Mouse (Mus musculus) megakaryocyte progenitor cell, adult 5-6 weeks (primary cell): ENCODE data around the gene Gm10037. TPM values are rescaled to one million over a fixed set of nuclear protein-coding genes. Genes with fewer than 3 reads are reported as not detected.
"Not testable (repeated sequence)": the region's sequence is repeated elsewhere in the genome, so short reads cannot be mapped to it uniquely, and the experiment has no call there.

Experiments
- ATAC-seq: replicated peaks from 2 replicates; pipeline ENCODE4 v1.8.0; 2016; ENCODE audit warnings: mild to moderate bottlenecking, moderate TSS enrichment, inconsistent platforms; ENCODE audit not compliant: poor library complexity
- total RNA-seq, 2 experiments: library from RNA; stranded (forward) in 1 of 2; stranded (reverse) in 1 of 2; fragments of 157-497, 149-512 nt in 1 of 2; fragments of 200-1000 nt in 1 of 2; gene quantifications; 2 replicates each; pipeline versions ENCODE4 v1.2.3 to v1.2.4; 2015 to 2017

Gm10037 gene
- total RNA-seq (2015), result 2.8 TPM in 1 of 2 replicates, not detected in the other
- total RNA-seq (2017), result 4.9 TPM in 1 of 2 replicates, not detected in the other

- peak; percentile 88 for ATAC-seq
These were observed at the start of gene Gm10037 for GRCm38 (mm10) chr13:67830911-67831336. Gene Gm10037, plus strand, starts transcription at chr13:67831106.

DNA sequence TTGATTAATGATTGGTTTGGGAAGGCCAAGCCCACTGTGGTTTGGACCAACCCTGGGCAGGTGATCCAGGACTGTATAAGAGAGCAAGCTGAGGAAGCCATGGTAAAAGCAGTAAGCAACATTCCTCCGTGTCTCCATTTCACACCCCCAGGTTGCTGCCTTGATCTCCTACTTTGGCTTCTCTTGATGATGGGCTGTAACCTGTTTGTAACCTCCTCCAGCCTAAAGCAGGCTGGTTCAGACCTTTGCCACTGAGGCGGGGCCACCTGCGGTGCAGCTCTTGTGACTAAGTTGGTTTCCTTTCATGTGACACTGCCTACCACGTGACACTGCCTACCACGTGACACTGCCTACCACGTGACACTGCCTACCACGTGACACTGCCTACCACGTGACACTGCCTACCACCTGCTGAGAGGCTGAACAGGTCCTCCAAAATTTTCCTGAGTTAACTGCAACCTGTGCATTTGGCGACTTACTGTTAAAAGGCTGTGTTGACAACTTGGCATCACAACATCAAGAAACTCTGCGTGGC is 38.9 kb upstream of the Gm10037 start:
- ATAC-seq, result no peak

DNA sequence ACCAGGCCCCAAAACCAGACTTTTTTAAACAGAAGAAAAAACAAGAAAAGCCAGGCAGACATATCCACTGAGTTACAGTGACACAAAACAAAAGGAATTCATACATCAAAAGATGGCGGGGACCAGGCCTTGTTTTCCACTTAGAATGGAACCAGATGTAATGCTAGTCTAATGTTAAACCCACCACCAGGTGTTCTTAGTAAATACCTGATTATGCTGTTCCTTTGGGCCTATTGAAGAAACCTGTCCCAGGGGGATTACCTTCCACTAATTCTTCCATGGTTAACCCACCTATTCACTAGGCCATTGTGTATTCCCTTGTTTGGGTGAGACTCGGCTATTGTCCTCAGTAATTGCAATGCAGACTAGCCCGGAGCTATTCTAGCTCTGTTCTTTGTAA is 32.3 kb upstream of the Gm10037 start:
- ATAC-seq, result no peak

- ATAC-seq, result not testable (repeated sequence)
These were observed 31.8 kb upstream of the Gm10037 start for GRCm38 (mm10) chr13:67799151-67799550.

DNA sequence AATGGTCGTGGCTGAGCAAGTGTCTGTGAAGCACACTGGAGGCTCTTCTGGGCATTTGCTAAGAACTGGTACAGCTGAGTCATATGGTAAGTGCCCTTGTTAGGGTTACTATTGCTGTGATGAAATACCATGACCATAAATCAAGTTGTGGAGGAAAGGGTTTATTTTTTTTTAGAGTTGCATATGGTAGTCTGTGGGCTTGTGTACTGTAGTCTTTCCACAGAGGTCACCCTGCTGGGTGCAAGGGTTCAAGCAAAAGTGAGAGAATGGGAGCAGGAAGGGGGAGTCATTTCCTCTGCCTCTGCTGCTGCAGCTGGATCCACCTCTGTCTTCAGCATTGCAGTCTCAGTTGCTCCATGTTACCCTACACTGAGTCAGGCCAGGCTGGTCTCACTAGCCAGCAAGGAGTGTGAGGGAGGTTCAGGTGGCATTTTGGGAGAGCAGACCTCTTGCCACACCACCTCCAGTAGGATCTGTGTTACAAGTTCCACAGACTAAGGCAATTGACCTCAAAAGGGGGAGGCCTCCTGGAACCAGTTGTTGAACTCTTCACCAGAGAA is 19.2 kb upstream of the Gm10037 start:
- ATAC-seq, result no peak

- ATAC-seq, result no peak
These were observed 17.8 kb upstream of the Gm10037 start for GRCm38 (mm10) chr13:67812961-67813709.

GRCm38 (mm10) chr13:67813710-67814660 is 16.9 kb upstream of the Gm10037 start, which contains the start of gene Zfp273:
Gene Zfp273, plus strand, starts transcription at chr13:67813740.
- ATAC-seq, result peak; percentile 92

DNA sequence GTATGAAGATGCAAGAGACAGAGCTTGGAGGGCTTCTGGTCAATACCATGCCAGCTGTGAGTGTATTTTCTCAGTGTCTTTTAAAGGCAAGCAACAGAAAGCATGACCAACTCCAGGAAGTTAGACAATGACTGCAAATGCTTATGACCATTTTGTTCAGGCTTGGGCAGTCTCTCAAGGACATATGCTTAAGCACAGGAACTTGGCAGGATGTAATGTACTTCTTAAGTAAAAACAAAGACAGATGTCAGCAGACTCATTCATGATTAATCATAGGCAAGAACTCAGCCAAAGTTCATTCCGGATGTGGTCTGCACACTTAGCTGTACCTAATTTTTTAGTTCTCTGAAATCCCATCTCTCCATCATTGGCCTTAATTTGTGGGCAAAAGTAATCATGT is 12.3 kb upstream of the Gm10037 start:
- ATAC-seq, result no peak

GRCm38 (mm10) chr13:67833137-67833536 is 2.2 kb downstream of the Gm10037 start:
- ATAC-seq, result 0 out of 2 replicates have a peak, but pooled peaks have one; percentile 38

DNA sequence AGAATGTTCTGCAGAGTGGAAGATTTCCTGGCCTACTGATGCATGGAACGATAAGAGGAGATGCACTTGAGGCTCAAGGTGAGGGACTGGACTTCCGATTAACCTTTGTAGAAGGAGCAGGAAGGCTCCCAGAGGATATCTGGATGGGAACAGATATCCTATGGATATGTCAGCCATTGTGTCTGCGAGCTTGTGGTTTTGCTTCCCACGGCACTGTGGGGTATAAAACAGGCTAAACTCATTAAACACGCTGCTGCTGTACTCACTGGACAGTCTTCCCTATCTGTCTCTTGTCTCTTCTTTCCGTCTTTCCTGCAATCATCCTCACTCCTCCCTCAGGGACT is 12.8 kb downstream of the Gm10037 start:
- ATAC-seq, result no peak

GRCm38 (mm10) chr13:67844119-67844852 is 13.4 kb downstream of the Gm10037 start:
- ATAC-seq, result peak; percentile 99

- no peak for ATAC-seq
These were observed 13.9 kb downstream of the Gm10037 start for GRCm38 (mm10) chr13:67844853-67845194.

DNA sequence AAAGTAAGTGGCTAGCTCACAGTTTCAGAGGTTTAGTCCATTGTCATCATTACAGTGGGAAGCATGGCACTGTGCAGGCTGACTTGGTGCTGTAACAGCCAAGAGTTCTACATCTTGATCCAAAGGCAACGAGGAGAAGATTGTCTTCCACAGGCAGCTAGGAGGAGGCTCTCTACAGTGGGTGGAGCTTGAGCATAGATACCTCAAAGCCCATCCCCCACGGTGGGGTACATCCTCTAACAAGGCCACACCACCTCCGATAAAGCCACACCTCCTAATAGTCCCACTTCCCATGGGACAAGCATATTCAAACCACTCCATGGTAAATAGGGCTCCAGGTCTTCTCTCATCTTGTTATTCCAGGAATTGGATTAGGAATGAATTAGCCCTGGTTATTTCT is 19.5 kb downstream of the Gm10037 start:
- ATAC-seq, result no peak

DNA sequence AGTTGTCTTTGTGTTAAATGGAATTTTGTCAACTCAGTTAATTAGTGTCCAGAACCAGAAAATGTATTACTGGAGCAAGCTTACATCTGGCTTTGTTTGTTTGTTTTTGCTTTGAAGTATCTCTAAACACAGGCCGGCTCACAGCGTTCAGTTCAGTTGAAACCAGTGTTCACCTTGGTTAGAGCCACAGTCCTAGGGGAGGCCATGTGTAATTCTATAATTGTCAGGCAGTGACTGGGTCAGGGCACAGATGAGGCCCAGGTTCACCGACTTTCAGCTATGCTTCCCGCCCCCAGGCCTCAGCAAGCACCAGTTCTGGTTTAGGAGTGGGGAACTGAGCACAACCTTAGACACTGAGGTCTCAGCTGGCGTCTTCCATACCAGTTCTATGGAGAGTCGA is 22.2 kb downstream of the Gm10037 start:
- ATAC-seq, result no peak

GRCm38 (mm10) chr13:67853983-67854382 is 23.1 kb downstream of the Gm10037 start:
- no peak for ATAC-seq

GRCm38 (mm10) chr13:67857317-67857716 is 26.4 kb downstream of the Gm10037 start:
- ATAC-seq, result no peak

DNA sequence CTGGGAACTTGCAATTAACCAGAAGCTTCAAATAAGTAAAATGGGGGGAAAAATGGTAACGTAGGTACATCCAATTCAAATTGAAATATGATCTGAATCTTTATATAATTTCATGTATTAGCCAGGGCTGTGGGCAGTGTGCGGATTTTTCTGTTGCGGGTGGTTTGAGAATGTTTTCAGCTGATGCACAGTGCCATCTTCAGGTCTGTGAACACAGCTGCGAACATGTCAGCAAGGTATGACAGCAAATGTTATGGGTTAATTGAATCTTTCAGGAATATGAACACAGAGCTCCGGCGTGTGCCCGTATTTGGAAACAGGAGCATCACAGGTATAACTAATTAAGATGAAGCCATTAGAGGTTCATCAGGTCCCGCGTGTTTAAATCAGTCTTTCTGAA is 31.6 kb downstream of the Gm10037 start:
- ATAC-seq, result no peak

- no peak for ATAC-seq
These were observed 32.1 kb downstream of the Gm10037 start, which contains the start of gene BC048507 for GRCm38 (mm10) chr13:67863026-67863425. Gene BC048507, plus strand, starts transcription at chr13:67863326.

GRCm38 (mm10) chr13:67864764-67865350 is 34.0 kb downstream of the Gm10037 start:
- no peak for ATAC-seq

GRCm38 (mm10) chr13:67867899-67868298 is 37.0 kb downstream of the Gm10037 start:
- ATAC-seq, result 0 out of 2 replicates have a peak, but pooled peaks have one; percentile 39
